Mouse (Mus musculus) kidney, adult 18-20 months (tissue): Measurements from ENCODE around the gene Hoxd8.

Source experiments
- DNase-seq: peaks from one replicate; pipeline ENCODE4 v3.0.0; 2021

Gene Hoxd8

GRCm38 (mm10) chr2:74670632-74671188 lies 33.7 kb upstream of the Hoxd8 start:
- DNase-seq, result no peak

- DNase-seq, result no peak
Observed at GRCm38 (mm10) chr2:74671847-74672246, 32.6 kb upstream of the Hoxd8 start.

- no peak for DNase-seq
Observed at GRCm38 (mm10) chr2:74672481-74673362, 31.7 kb upstream of the Hoxd8 start.

GRCm38 (mm10) chr2:74673835-74674425 lies 30.5 kb upstream of the Hoxd8 start:
- DNase-seq, result no peak

GRCm38 (mm10) chr2:74674881-74675665 lies 29.3 kb upstream of the Hoxd8 start, which contains the start of gene Hoxd12:
Hoxd12 (plus strand) TSS chr2:74675013.
- DNase-seq, result no peak

GRCm38 (mm10) chr2:74675666-74676282 lies 28.6 kb upstream of the Hoxd8 start:
- no peak for DNase-seq

- DNase-seq, result no peak
Observed at GRCm38 (mm10) chr2:74676376-74677052, 27.9 kb upstream of the Hoxd8 start.

- no peak for DNase-seq
Observed at GRCm38 (mm10) chr2:74677106-74677505, 27.3 kb upstream of the Hoxd8 start.

- DNase-seq, result no peak
Observed at GRCm38 (mm10) chr2:74678891-74679595, 25.4 kb upstream of the Hoxd8 start, which contains the start of gene Hoxd11. Hoxd11 (plus strand) TSS chr2:74679557.

- no peak for DNase-seq
Observed at GRCm38 (mm10) chr2:74679596-74679971, 24.8 kb upstream of the Hoxd8 start.

GRCm38 (mm10) chr2:74679980-74680379 lies 24.4 kb upstream of the Hoxd8 start:
- DNase-seq, result no peak

- no peak for DNase-seq
Observed at GRCm38 (mm10) chr2:74680561-74681398, 23.6 kb upstream of the Hoxd8 start.

GRCm38 (mm10) chr2:74681594-74682531 lies 22.6 kb upstream of the Hoxd8 start:
- DNase-seq, result peak; percentile 52

GRCm38 (mm10) chr2:74682796-74683195 lies 21.6 kb upstream of the Hoxd8 start:
- no peak for DNase-seq

- no peak for DNase-seq
Observed at GRCm38 (mm10) chr2:74683471-74683951, 20.9 kb upstream of the Hoxd8 start.

GRCm38 (mm10) chr2:74684106-74684505 lies 20.3 kb upstream of the Hoxd8 start:
- no peak for DNase-seq

- no peak for DNase-seq
Observed at GRCm38 (mm10) chr2:74685059-74685603, 19.3 kb upstream of the Hoxd8 start.

- peak; percentile 87 for DNase-seq
Observed at GRCm38 (mm10) chr2:74686301-74686987, 18.0 kb upstream of the Hoxd8 start.
